Mouse (Mus musculus): ENCODE results near the gene Gm9747.

Gene Gm9747

DNA sequence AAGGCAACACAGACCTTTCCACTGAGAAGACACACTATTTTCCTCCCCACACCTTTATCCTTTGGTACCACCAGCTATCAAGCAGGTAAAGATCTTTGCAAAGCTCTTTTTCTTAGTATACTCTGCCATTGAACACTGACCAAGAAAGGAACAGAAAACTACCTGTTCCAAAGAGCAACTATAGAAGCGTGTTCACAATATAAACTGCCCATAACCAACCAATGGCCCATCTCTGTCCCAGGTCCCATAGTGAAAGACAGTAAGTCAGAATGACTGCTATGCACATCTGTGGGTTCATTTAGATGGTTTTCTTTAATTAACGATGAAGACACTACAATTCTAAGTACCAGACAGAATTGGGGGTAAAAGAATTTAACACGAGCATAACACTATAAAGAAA lies at the start of gene Gm9747:
Gene Gm9747, plus strand, starts transcription at position 301 of the 400 bp plus-strand sequence.
- no peak for DNase-seq (ENCODE audit: low read depth, low spot score)

DNA sequence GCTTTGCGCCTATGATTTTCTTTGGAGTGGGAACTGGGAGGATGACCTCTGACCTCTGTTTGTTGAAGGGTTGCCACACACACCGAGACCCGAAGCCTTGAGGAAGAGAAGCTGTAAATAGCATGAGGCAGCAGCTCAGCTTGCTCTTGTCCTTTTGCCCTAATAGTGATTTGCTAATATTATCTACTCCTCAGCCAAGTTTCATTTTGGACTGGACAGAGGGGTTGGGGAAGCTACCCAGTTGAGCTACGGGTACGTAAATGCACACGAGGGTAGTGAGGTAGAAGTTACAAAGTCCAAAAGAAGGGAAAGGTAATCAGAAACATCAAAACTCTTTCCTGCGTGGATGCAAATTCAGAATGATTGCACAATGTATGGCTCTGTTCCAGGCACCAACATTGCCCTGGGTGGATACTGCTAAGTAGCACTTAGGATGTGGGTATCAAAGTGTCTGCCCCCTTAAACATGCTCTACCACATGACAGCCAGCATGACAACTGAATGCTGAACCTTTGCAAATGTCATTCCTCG lies 48.9 kb upstream of the Gm9747 start:
- DNase-seq (ENCODE audit: low read depth, low spot score) = no peak

GRCm38 (mm10) chr1:82188549-82189231 lies 44.2 kb upstream of the Gm9747 start:
- no peak for DNase-seq (ENCODE audit: low read depth, low spot score)

DNA sequence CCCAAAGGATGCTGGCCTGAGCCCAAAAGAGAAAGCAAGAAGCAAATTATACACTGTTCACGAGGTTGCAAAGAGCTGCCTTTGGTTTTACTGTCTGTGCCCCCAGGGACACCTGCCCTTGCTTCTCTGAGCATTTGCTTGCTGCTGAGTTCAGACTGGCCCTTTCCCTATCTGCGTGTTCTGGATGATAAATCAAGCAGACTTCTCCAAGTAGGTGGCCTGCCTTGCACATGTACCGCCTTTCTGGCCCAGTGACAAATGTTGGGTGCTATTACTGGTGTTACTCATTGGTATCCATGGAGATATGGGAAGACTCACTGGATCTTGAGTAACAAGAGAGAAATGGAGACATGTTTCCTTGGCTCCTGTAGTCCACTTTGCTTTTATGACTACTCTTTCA lies 43.4 kb upstream of the Gm9747 start:
- no peak for DNase-seq (ENCODE audit: low read depth, low spot score)

- no peak for DNase-seq (ENCODE audit: low read depth, low spot score)
These were observed 41.3 kb upstream of the Gm9747 start for GRCm38 (mm10) chr1:82191579-82191978.

GRCm38 (mm10) chr1:82199918-82200317 lies 33.0 kb upstream of the Gm9747 start:
- no peak for DNase-seq (ENCODE audit: low read depth, low spot score)

DNA sequence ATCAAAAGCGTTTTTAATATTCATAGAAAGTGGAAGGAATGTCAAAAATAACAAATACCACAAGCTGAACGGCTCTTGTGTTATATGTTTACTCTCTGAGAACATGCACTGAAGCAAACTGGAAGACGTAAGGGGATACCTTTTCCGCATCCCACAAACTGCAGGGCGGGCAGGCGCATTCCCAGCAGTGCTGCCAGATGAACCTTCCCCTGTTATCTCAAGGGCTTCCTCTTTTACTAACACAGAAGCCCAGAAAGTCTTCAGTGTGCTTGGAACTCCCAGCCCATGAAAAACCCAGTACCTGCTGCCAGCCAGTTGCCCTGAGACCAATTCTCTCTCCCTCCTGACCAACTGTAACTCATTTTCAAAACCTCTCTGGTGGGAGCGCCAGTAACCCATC lies 32.3 kb upstream of the Gm9747 start:
- DNase-seq (ENCODE audit: low read depth, low spot score) = no peak

DNA sequence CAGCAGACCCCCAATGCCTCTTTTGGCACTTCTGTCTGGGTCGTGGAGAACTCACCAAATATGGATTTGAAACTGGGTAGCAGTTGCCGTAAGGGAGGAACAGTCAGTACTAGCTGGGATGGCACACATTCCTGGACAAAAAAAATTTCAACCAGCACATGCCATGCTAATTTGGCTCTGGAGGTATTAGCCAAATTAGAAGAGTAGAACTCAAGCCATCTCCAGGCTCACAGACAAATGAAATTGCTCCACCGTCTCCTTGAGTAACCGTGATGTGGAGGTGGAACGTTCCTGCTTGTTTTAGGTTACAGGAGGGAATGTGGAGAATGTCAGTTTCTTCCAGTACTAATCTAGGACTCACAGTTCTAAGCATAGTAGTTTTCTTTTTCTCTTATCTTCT lies 25.4 kb upstream of the Gm9747 start:
- DNase-seq (ENCODE audit: low read depth, low spot score) = no peak

GRCm38 (mm10) chr1:82220673-82221396 lies 12.1 kb upstream of the Gm9747 start:
- DNase-seq (ENCODE audit: low read depth, low spot score) = no peak

GRCm38 (mm10) chr1:82221462-82221861 lies 11.4 kb upstream of the Gm9747 start:
- no peak for DNase-seq (ENCODE audit: low read depth, low spot score)

DNA sequence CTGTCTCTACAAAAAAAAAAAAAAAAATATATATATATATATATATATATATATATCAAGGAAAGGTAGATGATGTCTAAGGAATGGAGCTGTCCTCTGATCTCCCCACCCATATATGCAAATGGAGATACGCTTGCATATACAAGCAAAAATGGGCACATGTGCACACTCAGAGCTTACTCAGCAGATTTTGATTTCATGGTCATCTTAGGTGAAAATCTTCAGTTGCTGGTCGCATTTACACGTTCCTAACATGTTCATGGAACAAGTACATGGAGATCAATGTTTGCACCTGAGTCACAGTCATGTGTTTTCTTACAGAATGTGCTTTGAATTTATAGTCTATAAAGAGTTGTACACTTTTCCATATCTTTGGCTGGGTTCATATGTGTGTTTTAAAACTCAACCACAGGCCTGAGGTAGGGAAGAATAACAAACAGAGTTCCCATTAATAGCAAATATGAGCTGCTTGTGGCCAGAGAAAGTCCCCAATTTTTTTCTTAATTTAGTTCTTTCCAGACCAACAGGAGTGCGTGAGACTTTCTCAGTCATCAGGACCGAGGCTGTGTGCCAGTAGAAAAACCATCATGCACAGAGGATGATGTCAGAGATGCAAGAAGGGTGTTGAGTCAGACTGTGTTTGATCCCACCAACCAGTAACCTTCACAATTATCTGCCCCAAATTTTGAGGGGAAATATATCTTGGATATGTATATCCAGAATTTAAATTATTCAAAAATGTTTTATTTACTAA lies 9.7 kb upstream of the Gm9747 start:
- no peak for DNase-seq (ENCODE audit: low read depth, low spot score)

DNA sequence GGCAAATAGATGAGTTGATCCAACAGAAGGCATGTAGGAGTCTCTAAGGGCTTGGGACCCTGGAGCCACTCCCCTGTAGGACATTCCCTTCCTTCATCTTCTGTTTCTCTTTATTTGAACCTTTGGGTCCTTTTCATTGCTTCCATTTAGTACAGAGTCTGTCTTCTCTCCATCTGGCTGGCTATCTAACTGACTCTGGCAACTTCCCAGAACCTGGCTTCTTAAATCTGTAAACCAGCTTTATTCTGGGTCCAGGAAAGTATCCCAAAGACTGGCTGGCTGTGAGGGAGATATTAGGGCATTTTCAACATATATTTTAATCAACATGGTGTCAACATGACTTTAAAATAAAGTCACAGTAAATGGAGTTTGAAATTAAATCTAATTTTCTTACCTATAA lies 4.1 kb upstream of the Gm9747 start:
- DNase-seq (ENCODE audit: low read depth, low spot score) = no peak

DNA sequence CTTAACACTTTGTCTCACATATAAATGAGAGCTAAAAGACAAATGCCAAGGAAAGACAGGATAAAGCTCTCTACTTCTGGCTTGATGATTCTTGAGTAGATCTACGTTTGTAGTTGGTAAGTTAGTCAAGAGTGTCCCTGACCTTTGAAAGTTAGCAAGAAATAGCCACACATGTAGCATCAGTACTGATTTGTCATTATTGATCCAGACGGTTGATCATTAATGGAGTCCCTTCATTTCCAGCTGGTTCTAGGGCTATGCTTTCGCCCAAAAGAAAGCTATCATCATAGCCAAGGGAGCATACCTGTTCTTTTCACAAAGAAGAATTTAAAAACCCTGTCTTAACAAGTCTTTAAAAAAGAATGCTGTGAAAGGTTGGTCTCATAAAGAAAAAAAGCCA lies 1.7 kb downstream of the Gm9747 start:
- DNase-seq (ENCODE audit: low read depth, low spot score) = no peak

DNA sequence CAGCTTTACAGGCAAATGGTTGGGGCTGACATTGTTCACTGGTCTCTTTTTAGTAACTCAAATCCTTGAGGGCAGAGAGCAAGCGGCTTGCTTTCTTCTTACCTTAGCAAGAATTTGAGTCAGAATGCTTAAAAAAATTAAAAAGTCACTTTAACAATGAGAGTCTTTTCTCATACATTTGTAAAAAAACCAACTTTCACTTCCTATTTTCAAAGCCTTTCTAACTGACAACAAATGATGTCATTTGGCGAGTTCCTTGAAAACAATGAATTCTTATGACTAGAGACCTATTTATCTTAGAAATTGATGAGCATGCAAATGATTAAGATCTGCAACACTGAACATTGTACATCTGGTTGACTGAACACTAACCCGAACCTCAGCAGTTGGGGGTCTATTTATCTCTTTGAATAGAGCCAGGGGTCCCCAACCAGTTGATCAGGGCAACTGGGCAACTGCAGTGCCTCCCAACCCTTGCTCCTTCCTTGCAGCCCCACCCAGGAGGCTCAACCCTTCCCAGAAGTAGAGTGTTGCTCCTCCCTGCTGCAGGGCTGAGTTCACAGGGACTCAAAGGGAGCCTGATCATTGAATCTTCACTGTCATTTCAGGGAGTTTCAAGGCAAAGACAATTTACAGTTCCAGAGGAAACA lies 2.7 kb downstream of the Gm9747 start:
- no peak for DNase-seq (ENCODE audit: low read depth, low spot score)

- no peak for DNase-seq (ENCODE audit: low read depth, low spot score)
These were observed 5.3 kb downstream of the Gm9747 start for GRCm38 (mm10) chr1:82238245-82238644.

GRCm38 (mm10) chr1:82239409-82240201 lies 6.7 kb downstream of the Gm9747 start:
- DNase-seq (ENCODE audit: low read depth, low spot score) = no peak

DNA sequence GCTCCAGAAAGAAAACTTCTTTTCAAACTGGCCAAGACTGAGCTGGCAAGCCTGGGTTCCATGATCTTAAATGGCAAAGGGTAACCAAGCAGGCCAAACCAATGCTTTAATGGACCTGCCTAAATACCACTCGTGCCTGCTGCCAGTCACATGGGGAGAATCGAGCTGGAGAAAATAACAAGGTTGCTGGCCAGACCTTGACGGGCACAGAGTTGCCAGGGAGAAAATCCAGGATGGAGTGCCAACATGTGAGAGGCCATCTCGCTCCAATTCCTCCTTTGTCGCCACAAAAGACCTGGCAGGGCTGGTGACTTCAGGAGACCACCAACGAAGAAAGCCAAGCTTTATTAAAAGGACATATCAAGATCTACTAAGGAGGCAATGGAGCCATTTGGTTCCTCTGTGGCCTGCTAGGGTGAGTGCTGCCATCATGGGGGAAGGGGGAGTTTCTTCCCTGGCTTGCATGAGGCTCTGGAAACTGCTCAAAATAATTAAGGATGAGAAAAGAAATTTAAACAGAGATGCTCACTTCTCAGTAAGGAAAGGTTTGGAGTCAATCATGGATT lies 10.4 kb downstream of the Gm9747 start:
- DNase-seq (ENCODE audit: low read depth, low spot score) = no peak

GRCm38 (mm10) chr1:82245002-82245401 lies 12.1 kb downstream of the Gm9747 start:
- no peak for DNase-seq (ENCODE audit: low read depth, low spot score)

- DNase-seq (ENCODE audit: low read depth, low spot score) = no peak
These were observed 14.5 kb downstream of the Gm9747 start for GRCm38 (mm10) chr1:82247221-82247951.

Measured in c-Kit-negative CD71-positive TER-119-positive erythroid progenitor cells, embryonic 14.5 days (primary cell).